Mouse (Mus musculus): ENCODE results near the gene Atp13a4.

DNA sequence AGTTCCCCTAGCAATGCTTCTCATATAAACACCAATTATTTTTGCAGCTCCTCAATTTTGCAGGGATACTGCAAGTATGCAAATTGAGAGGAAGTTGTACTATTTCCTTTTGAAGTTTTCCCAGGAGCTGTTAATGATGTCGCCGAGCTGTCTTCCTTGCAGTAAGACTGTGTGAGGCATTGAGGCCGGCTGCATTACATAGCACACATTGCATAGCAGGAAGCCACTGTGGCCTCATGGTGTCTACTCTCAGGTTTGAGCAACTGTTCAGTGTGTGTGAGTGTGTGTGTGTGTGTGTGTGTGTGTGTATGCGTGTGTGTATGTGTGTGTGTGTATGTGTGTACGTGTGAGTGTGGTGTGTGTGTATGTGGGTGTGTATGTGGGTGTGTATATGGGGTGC is 106.6 kb downstream of the Atp13a4 start:
- TF ChIP-seq POLR2A (IDR thresholded peaks at IDR 0.05; ENCODE audit: insufficient read length, low read depth) (no peak), MAX (IDR thresholded peaks at IDR 0.05; ENCODE audit: low read depth) (no peak), TCF12 (IDR thresholded peaks at IDR 0.05; ENCODE audit: insufficient read depth, poor library complexity, severe bottlenecking) (no peak), MYOG (IDR thresholded peaks at IDR 0.05; ENCODE audit: control insufficient read depth in 1 of 3, insufficient read depth in 1 of 3, insufficient read length in 2 of 3, low read depth in 2 of 3) (no peak), TCF3 (IDR thresholded peaks at IDR 0.05; ENCODE audit: insufficient read length, low read depth) (no peak)
